Mouse (Mus musculus) T-helper 1 cell (primary cell): ENCODE measurements at regions not wholly inside any gene's neighbourhood (a gene's known extent, or its start where the extent isn't known, plus 50 kb on each side); places are given as distances from the start of the nearest gene placed in this dataset.

Experiments
- in situ Hi-C: fragments of 300-600 bp; cut with MboI, MseI; formaldehyde crosslinking; loops from one replicate; pipeline ENCODE4 v1.15.1; 2025; ENCODE audit warnings: high pct_unique_total_duplicates

GRCm38 (mm10) chr2:74354591-74354990, 224.6 kb downstream of the Lnpk start:
- in situ Hi-C loops, result no loop called here

- in situ Hi-C loops, result no loop called here
Observed at GRCm38 (mm10) chr2:74349809-74350208, 229.4 kb downstream of the Lnpk start.

- in situ Hi-C loops, result no loop called here
Observed at GRCm38 (mm10) chr2:74306301-74306700, 272.9 kb downstream of the Lnpk start.

- in situ Hi-C loops, result no loop called here
Observed at GRCm38 (mm10) chr2:74300885-74301451, 278.3 kb downstream of the Lnpk start.

GRCm38 (mm10) chr2:74300366-74300791, 278.9 kb downstream of the Lnpk start:
- in situ Hi-C loops, result no loop called here

- in situ Hi-C loops, result no loop called here
Observed at GRCm38 (mm10) chr2:74292641-74293040, 286.6 kb downstream of the Lnpk start.

- in situ Hi-C loops, result no loop called here
Observed at GRCm38 (mm10) chr2:74291416-74292396, 287.5 kb downstream of the Lnpk start.

GRCm38 (mm10) chr2:74285624-74286023, 293.6 kb downstream of the Lnpk start:
- in situ Hi-C loops, result loop anchor here (5.0 kb wide), 1 partner anchor 362 kb away; no protein-coding TSS in a partner anchor

GRCm38 (mm10) chr2:74264963-74265362, 314.3 kb downstream of the Lnpk start:
- in situ Hi-C loops, result no loop called here

- in situ Hi-C loops, result no loop called here
Observed at GRCm38 (mm10) chr2:74257034-74257781, 322.0 kb downstream of the Lnpk start.

GRCm38 (mm10) chr2:74247521-74247920, 331.7 kb downstream of the Lnpk start:
- in situ Hi-C loops, result loop anchor here (10.0 kb wide), 1 partner anchor 667 kb away; no protein-coding TSS in a partner anchor

GRCm38 (mm10) chr2:74246631-74247030, 332.6 kb downstream of the Lnpk start:
- in situ Hi-C loops, result loop anchor here (10.0 kb wide), 1 partner anchor 668 kb away; no protein-coding TSS in a partner anchor

- in situ Hi-C loops, result loop anchor here (10.0 kb wide), 1 partner anchor 671 kb away; no protein-coding TSS in a partner anchor
Observed at GRCm38 (mm10) chr2:74244203-74244602, 333.1 kb upstream of the Atp5g3 start.

GRCm38 (mm10) chr2:74243801-74244200, 332.7 kb upstream of the Atp5g3 start:
- in situ Hi-C loops, result loop anchor here (10.0 kb wide), 1 partner anchor 671 kb away; no protein-coding TSS in a partner anchor

- in situ Hi-C loops, result loop anchor here (10.0 kb wide), 1 partner anchor 565 kb away; no protein-coding TSS in a partner anchor
Observed at GRCm38 (mm10) chr2:74239586-74239985, 328.5 kb upstream of the Atp5g3 start.

GRCm38 (mm10) chr2:74217437-74217836, 306.3 kb upstream of the Atp5g3 start:
- in situ Hi-C loops, result no loop called here

GRCm38 (mm10) chr2:74210210-74210609, 299.1 kb upstream of the Atp5g3 start:
- in situ Hi-C loops, result no loop called here

- in situ Hi-C loops, result no loop called here
Observed at GRCm38 (mm10) chr2:74209421-74209917, 298.3 kb upstream of the Atp5g3 start.

- in situ Hi-C loops, result no loop called here
Observed at GRCm38 (mm10) chr2:74207440-74207839, 296.3 kb upstream of the Atp5g3 start.

- in situ Hi-C loops, result no loop called here
Observed at GRCm38 (mm10) chr2:74202776-74203175, 291.6 kb upstream of the Atp5g3 start.

GRCm38 (mm10) chr2:74201608-74202323, 290.6 kb upstream of the Atp5g3 start:
- in situ Hi-C loops, result no loop called here
